Mouse (Mus musculus): ENCODE results near the gene Utp15. TPM values are rescaled to one million over a fixed set of nuclear protein-coding genes. Genes with fewer than 3 reads are reported as not detected.

Utp15 gene
- polyA plus RNA-seq (2017; shearing (Covaris generic)) = 56.5 TPM

DNA sequence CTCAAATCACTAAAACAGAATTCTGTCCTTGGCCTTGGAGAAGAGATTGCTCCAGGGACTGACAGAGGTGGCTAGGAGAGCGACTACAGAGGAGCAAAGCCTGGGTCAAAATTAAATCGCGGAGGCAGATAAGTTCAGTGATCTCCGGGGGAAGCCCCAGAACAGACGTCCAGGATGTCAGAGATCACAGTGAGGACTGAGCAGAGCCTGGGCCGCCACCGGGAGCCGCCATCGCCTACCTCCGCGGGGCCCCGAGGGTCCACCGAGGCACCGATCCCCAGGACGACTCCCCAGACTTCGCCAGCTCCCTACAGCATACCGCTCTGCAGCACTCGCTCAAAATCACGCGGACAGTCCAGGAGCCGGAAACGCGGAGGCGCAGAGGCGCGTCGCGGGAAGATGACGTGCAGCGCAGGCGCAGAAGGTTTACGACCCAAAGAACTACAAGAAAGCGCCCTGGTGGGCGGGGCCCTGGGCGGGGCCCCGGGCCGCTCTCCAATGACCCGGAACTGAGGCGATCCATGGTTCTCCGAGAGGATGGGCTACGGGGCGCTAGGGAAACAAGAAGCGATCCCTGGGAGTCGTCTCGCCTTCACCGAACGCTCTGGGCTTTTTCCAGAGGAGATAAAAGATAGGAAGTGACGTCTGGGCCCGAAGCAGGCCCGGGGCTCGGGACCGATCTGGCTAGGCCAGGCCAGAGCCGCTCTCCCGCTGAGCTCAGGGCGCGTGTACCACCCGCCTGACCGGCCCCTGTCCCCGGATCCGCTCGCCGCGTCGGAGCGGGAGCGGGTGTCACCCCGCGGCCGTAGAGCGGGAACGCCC lies at the start of gene Utp15, which contains the start of gene Ankra2:
Utp15 (minus strand) TSS at position 406 of the 822 bp plus-strand sequence.
Ankra2 (plus strand) TSS at position 439 of the 822 bp plus-strand sequence.

DNA sequence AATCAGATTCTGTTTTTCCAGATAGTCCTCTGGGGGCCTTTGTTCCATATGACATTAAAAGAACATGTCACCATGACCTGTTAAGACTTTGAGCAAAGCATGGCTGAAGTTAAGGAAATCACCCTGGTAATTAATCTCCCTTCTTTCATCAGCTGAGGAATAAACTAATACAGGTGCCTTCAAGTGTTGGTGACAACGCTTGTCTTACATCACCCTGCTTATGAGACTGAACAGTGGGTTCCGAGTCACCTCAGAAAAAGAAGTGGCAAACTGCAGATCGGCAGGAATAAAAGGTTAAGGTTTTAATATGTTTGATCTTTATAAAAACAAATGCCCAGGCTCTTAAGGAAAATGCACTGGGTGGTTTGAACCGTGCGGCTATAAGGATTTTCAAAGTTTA lies 16.8 kb upstream of the Utp15 start, which contains the start of gene Gm21976:
Gm21976 (plus strand) TSS at position 202 of the 400 bp plus-strand sequence.

DNA sequence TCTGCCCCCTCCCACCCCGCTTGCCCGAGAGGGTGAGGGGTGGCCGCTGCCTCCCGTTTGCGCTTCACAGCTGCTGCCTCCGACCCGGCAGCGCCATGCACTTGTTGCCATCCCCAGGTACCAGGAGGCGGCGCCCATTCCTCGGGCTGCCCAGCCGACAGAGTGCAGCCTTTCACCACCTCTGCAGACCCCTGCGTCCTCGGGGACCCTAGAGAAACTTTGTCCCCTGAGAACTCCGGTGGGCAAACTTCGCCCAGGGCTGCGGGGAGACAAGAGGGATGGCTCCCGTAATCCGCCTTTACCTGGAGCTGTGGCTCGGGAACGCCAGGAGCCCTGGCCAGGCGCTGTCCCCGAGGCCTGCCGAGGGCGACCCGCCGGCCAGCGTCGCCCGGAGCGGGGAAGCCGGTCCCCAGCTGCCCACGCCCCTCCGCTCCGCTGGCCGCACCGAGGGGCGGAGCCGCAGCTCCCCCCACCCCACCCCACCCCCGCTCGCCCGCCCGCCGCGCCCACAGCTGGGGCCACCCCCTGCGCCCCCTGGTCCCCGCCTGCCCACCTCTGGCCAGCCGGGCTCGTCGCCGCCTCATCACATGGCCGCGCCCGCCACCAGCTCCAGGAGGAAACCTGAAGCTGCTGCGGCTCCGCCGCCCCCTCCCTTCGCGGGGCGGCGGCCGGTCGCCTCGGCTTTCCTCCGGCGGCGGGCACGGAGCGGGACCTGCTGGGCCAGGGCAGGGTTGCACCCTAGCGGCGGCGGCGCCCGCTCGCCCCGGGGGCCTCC lies 56.9 kb downstream of the Utp15 start, which contains the start of gene Arhgef28:
Arhgef28 (minus strand) TSS at position 669 of the 775 bp plus-strand sequence.

Other genes with a start within 250 kb of the Utp15 start
- gene Arhgef28, start 56.6 kb downstream of the Utp15 start, polyA plus RNA-seq (2017; shearing (Covaris generic)) = not detected
- 42.4 TPM for gene Ankra2, start within 50 bp of the Utp15 start, polyA plus RNA-seq (2017; shearing (Covaris generic))
- not detected for gene Gm21976, start 16.8 kb upstream of the Utp15 start, polyA plus RNA-seq (2017; shearing (Covaris generic))
- gene Btf3, start 54.0 kb upstream of the Utp15 start, polyA plus RNA-seq (2017; shearing (Covaris generic)) = 583 TPM
- gene Foxd1, start 91.2 kb upstream of the Utp15 start, polyA plus RNA-seq (2017; shearing (Covaris generic)) = not detected
- gene Gm10320, start 229.0 kb upstream of the Utp15 start, polyA plus RNA-seq (2017; shearing (Covaris generic)) = not detected